Mouse (Mus musculus) heart, embryonic 16.5 days (tissue): ENCODE results near the gene Slc37a2. TPM values are rescaled to one million over a fixed set of nuclear protein-coding genes. Genes with fewer than 3 reads are reported as not detected.

Experiments
- polyA plus RNA-seq: library from polyadenylated mRNA; unstranded; fragments of >200 nt; fragmentation: Nextera tagmentation; extraction: Ambion mirVana; gene quantifications from 2 replicates; pipeline ENCODE4 v1.2.1, GENCODE M21; 2015

Slc37a2 gene
- polyA plus RNA-seq, 1 experiment from 2014 or later: 2.5 TPM

Other genes with a start within 250 kb of the Slc37a2 start
- gene Pknox2, start 108.3 kb downstream of the Slc37a2 start, polyA plus RNA-seq: 3.9 and 4.6 TPM in 2 replicates
- gene Tmem218, start 47.5 kb downstream of the Slc37a2 start, polyA plus RNA-seq: 10.0 and 10.5 TPM in 2 replicates
- 3.8 and 4.6 TPM in 2 replicates for gene Ccdc15, start 92.7 kb upstream of the Slc37a2 start, polyA plus RNA-seq
- gene Hepacam, start 111.6 kb upstream of the Slc37a2 start, polyA plus RNA-seq: 0.08 and 0.10 TPM in 2 replicates
- 9.2 and 11.2 TPM in 2 replicates for gene Robo4, start 146.2 kb upstream of the Slc37a2 start, polyA plus RNA-seq
- not detected in 2 replicates for gene Robo3, start 177.5 kb upstream of the Slc37a2 start, polyA plus RNA-seq
- gene Msantd2, start 233.6 kb upstream of the Slc37a2 start, polyA plus RNA-seq: 11.1 and 11.4 TPM in 2 replicates